Mouse (Mus musculus): ENCODE data around the gene Gm12216.

Gene Gm12216

GRCm38 (mm10) chr11:53821230-53821944, 37.7 kb downstream of the Gm12216 start:
- no peak for ATAC-seq (ENCODE audit: low TSS enrichment)

- ATAC-seq (ENCODE audit: low TSS enrichment) = no peak
These were observed 38.4 kb downstream of the Gm12216 start for GRCm38 (mm10) chr11:53820516-53821170.

- no peak for ATAC-seq (ENCODE audit: low TSS enrichment)
These were observed 39.5 kb downstream of the Gm12216 start for GRCm38 (mm10) chr11:53819511-53819910.

- no peak for ATAC-seq (ENCODE audit: low TSS enrichment)
These were observed 40.3 kb downstream of the Gm12216 start for GRCm38 (mm10) chr11:53818794-53819193.

- ATAC-seq (ENCODE audit: low TSS enrichment) = no peak
These were observed 42.1 kb downstream of the Gm12216 start for GRCm38 (mm10) chr11:53816841-53817375.

- no peak for ATAC-seq (ENCODE audit: low TSS enrichment)
These were observed 44.2 kb downstream of the Gm12216 start for GRCm38 (mm10) chr11:53814810-53815209.

GRCm38 (mm10) chr11:53813001-53813868, 45.8 kb downstream of the Gm12216 start:
- ATAC-seq (ENCODE audit: low TSS enrichment) = no peak

- no peak for ATAC-seq (ENCODE audit: low TSS enrichment)
These were observed 47.7 kb downstream of the Gm12216 start for GRCm38 (mm10) chr11:53811312-53811711.

GRCm38 (mm10) chr11:53810749-53811148, 48.3 kb downstream of the Gm12216 start:
- no peak for ATAC-seq (ENCODE audit: low TSS enrichment)

GRCm38 (mm10) chr11:53810156-53810555, 48.9 kb downstream of the Gm12216 start:
- no peak for ATAC-seq (ENCODE audit: low TSS enrichment)

GRCm38 (mm10) chr11:53809354-53809753, 49.7 kb downstream of the Gm12216 start:
- ATAC-seq (ENCODE audit: low TSS enrichment) = no peak

- no peak for ATAC-seq (ENCODE audit: low TSS enrichment)
These were observed 53.3 kb downstream of the Gm12216 start for GRCm38 (mm10) chr11:53805786-53806185.

GRCm38 (mm10) chr11:53804569-53805344, 54.3 kb downstream of the Gm12216 start:
- no peak for ATAC-seq (ENCODE audit: low TSS enrichment)

- no peak for ATAC-seq (ENCODE audit: low TSS enrichment)
These were observed 55.6 kb downstream of the Gm12216 start for GRCm38 (mm10) chr11:53803494-53803893.

- no peak for ATAC-seq (ENCODE audit: low TSS enrichment)
These were observed 56.0 kb downstream of the Gm12216 start for GRCm38 (mm10) chr11:53803093-53803492.

- no peak for ATAC-seq (ENCODE audit: low TSS enrichment)
These were observed 58.1 kb downstream of the Gm12216 start for GRCm38 (mm10) chr11:53800975-53801374.

- ATAC-seq (ENCODE audit: low TSS enrichment) = no peak
These were observed 59.0 kb downstream of the Gm12216 start for GRCm38 (mm10) chr11:53800036-53800435.

GRCm38 (mm10) chr11:53798041-53798711, 60.9 kb downstream of the Gm12216 start:
- 0 out of 2 replicates have a peak, but pooled peaks have one; percentile 35 for ATAC-seq (ENCODE audit: low TSS enrichment)

- no peak for ATAC-seq (ENCODE audit: low TSS enrichment)
These were observed 61.6 kb downstream of the Gm12216 start for GRCm38 (mm10) chr11:53797386-53797920.

GRCm38 (mm10) chr11:53796409-53797151, 62.5 kb downstream of the Gm12216 start:
- peak; percentile 41; the same call in 1 of the 2 replicates for ATAC-seq (ENCODE audit: low TSS enrichment)

Measured in frontal cortex, adult (tissue).